Mouse (Mus musculus) urinary bladder, adult 18-20 months (tissue): ENCODE results near the gene Hist1h2bj.

Experiments used
- DNase-seq, 2 experiments: peaks; one replicate each; pipeline ENCODE4 v3.0.0; 2022; ENCODE audit warnings: low spot score in 2 of 2, mixed read lengths in 2 of 2

Hist1h2bj gene

GRCm38 (mm10) chr13:22042568-22043502 lies at the start of gene Hist1h2bj, which contains the start of gene Hist1h2ag:
TSS of gene Hist1h2bj (plus strand) at chr13:22043214.
TSS of gene Hist1h2ag (minus strand) at chr13:22042944.
- peak; percentile 73 to 84 for DNase-seq

GRCm38 (mm10) chr13:21993957-21994738 lies 48.9 kb upstream of the Hist1h2bj start:
- DNase-seq: no peak

- DNase-seq: no peak
Observed at GRCm38 (mm10) chr13:21994896-21995295, 48.1 kb upstream of the Hist1h2bj start.

GRCm38 (mm10) chr13:21995331-21995914 lies 47.6 kb upstream of the Hist1h2bj start:
- DNase-seq: no peak

- no peak for DNase-seq
Observed at GRCm38 (mm10) chr13:21996101-21996839, 46.7 kb upstream of the Hist1h2bj start.

DNA sequence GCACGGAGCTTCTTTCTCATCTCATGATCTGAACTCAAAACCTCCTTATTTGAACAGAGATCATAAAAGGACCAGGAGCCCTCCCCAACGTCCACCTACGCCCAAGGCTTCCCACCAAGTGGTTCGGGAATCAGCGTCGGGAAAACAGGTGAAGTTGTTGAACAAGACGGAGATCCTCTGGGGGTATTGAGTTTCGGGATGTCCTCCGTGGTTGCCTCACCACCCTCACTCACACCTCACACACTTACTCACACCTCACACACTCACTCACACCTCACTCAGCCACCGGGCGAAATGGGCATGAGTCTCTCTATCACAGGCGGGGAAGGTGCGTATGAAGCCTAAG lies 46.2 kb upstream of the Hist1h2bj start:
- no peak for DNase-seq

DNA sequence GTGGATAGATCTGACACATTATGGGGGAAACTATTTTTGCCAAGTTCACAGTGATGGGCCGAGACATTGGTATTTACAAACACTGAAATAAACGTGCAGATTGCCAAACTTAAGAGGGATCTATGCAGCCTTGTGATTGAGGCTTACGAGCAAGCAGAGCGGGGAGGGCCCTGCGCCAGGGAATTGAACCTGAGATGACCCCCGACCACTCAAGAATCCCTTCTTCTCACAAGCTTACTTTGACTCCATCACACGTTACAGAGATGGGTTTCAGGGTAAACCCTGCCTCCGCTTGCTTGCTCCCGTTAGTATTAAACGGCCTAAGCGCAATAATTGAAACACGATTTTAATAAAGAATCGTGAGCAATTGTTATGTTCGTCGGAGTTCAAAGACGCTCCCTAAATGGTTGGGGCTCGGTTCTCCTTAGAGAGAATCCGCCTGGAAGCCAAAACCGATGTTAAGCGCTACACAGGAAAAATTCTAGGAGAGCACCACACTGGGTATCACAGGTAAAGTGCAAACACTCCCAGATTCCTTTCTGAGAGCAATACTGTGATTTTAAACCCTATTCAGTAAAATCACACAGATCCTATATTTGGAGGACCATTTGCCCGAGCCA lies 45.7 kb upstream of the Hist1h2bj start:
- DNase-seq: no peak

- DNase-seq: no peak
Observed at GRCm38 (mm10) chr13:21997821-21998220, 45.2 kb upstream of the Hist1h2bj start.

GRCm38 (mm10) chr13:21998412-21998811 lies 44.6 kb upstream of the Hist1h2bj start:
- no peak for DNase-seq

GRCm38 (mm10) chr13:21999147-21999546 lies 43.9 kb upstream of the Hist1h2bj start:
- no peak for DNase-seq

DNA sequence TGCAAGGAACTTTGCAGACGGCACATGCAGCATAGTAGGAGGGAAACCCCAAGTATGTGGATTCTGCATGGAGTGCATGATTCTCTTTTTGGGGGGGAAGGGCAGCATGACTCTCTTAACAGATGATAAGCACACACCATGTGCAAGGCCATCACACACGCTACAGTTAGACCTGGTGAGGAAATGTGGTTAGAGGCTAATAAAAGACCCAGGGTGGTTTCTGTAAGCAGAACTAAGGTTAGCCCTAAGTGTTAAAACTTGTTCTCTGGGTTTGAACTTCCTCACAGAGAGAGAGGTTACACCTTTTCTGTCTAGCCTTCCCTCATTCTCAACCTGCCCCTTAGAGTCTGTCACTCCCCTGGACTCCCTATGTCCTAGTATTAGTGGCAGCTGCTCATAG lies 41.7 kb upstream of the Hist1h2bj start:
- no peak for DNase-seq

DNA sequence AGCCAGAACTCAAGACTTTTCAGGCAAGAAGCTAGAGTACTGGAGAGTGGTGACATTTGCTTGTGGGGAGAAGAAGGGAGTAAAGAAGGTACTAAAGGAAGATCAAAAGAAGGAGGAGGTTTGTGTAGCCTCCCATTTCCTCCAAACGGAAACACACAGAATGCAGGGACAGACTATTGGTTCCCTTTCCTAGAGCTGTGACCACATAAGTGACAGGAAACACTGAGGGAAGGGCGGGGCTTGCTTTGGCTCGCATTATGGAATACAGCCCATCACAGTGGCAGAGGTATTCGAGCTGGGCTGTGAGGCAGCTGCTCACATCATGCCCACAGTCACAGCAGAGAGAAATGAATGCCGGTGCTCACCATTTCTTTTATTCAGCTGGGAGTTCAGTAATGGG lies 41.2 kb upstream of the Hist1h2bj start:
- DNase-seq: no peak

DNA sequence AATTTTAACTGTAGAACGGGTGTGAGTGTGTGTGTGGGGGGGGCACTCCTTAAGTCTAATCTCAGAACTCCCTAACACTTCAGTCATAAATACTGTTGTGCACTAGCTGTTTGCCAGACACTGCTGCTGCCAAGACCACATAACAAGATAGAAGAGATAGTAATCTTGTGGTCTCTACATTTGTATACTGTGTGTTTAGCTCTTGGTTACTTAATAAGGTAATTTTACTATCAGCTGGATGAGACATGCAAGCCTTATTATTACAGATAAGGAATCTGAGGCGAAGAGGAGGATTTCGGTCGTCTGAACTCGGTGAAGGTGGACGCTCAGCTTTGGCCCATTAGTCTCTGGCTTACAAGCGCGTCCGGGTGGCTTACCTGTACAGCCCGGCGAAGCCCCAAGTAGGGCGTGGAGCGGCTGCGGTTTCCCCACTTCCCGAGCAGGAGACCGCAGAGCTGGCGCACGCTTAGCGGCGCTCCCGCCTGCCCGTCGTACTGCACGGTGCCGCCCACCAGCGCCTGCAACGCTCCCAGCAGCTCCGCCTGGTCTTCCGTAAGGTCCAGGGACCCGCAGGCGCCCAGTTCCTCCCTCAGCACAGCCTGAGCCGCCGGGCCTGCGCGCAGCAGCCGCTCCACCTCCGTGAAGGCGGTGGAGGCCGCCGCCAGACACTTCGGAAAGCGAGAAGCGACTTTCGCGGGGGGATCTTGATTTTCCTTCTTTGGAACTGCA lies 37.2 kb upstream of the Hist1h2bj start:
- peak in 1 of 2 experiments; percentile 68 for DNase-seq

DNA sequence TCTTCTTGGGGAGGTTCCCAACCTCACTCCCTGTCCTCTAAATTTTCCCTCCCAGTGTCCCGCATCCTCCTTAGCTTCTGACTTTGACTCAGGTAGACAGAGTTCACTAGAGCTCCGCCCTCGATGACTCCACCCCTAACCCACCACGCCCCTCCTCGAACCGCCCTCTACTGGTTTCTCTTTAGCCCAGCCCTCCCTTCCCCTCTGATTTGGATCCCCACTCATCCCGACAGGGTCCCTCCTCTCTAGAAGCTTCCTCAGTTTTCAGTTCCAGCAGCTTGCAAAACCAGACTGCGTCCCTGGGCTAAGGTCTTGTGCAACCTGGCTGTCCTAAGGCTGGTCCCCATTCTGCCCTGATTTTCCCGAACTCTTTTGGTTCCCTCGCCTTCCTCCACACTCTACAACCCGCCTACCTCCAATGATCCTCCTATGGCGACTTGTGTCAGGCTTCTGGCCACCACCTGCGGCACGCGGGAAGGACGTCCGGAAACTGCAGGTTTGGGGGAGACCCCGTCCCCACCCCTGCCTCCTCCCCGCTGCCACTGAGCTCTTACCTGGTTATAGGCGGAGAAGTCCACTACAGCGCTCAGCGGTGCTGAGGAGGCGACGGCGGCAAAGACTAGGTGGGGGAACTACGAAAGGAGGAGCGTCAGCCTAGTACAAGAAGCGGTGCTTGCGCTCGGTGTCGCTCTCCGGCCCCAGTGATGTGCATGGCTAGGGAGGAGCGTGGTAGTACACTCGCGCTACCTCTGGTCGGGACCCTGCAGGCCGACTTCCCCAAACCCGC lies 36.5 kb upstream of the Hist1h2bj start:
- DNase-seq: peak in 1 of 2 experiments; percentile 27

DNA sequence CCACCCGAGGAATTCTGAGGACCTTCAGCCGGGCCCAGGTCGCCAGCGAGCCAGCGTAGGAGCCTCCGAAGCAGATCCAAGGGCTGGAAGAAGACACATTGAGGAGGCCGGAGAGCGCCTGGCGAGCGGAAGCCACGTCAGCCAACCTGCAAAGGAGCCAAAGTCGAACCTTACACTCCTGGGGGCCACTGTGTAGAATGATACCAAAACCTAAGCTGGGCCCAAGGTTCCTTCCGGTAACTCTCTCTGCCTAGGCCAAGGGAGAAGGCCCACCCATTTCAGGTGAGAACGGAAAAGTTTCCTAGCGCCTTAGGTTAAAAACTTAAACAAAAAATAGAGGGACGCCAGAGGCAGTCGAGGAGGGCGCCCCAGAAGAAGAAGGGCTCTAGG lies 35.9 kb upstream of the Hist1h2bj start:
- no peak for DNase-seq

- DNase-seq: no peak
Observed at GRCm38 (mm10) chr13:22007872-22008271, 35.1 kb upstream of the Hist1h2bj start.

DNA sequence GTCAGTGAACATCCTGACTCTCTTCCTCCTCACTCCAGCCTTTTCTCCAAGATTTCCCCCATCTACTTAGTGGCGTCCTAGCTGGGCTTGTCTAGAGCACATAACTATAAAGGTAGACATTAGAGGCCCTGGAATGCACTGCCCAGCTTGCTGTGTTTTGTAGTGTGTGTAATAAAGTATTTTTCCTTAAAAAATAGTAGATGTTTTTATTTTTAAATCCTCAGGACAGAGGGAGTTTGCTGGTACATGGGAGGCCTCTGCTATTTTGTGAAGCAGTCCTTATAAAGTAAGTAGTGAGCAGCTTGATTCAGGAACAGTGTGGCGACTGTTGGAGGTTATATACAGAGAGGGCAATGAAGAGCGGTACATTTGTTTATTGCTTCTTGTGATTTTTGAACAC lies 34.3 kb upstream of the Hist1h2bj start:
- no peak for DNase-seq

DNA sequence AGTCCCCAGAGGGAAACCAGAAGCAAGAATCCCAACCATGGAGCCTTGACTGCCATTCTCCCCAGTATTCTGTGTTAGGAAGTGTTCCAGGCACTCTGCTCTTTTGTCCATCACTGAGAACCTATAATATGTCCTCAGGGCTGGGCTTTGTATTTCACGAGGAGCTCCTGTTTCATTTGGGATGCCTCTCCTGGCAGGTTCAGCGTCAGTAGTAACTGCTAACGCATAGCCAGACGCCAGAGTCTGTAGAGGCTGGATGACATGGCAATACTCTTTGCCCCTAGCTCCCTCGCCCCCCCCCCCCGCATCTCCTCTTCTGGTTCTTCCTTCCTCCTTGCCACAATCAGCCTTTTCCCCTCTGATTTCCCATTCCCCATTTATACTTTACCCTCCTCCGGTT lies 33.4 kb upstream of the Hist1h2bj start, which contains the start of gene Prss16:
Gene Prss16, minus strand, starts transcription at position 101 of the 400 bp plus-strand sequence.
- DNase-seq: no peak

- DNase-seq: no peak
Observed at GRCm38 (mm10) chr13:22013716-22014115, 29.3 kb upstream of the Hist1h2bj start.
